Comparison of ENCODE assay signal across 14 mouse cellular contexts in genomic region chr8:8484546-8484945, GRCm38 (mm10).
DNase-seq lines count a peak whose midpoint lies in the region; ATAC-seq lines count a peak whose summit lies in the region.
"Had no signal": no experiment of that assay in that cellular context is flagged by ENCODE, and none has a peak within 500 bp of the region (broad histone marks: within the 10 kb centered on the region; RNA-seq: fewer than 3 reads in every experiment).

No protein-coding gene starts in this region.

- DNase-seq in midbrain, embryonic 11.5 days (ENCODE audit: low spot score, missing footprints) = peak; percentile 93
- DNase-seq in midbrain, embryonic 10.5 days (ENCODE audit: low spot score) = no peak
- DNase-seq in midbrain, embryonic 14.5 days = peak; percentile 78
- no peak for DNase-seq in layer of hippocampus, postnatal 10 days (ENCODE audit: low spot score in 2 of 2)
- no peak for DNase-seq in right cerebral cortex, postnatal 14 days
- DNase-seq in adrenal gland, adult (ENCODE audit: inconsistent age in 2 of 2, low spot score in 1 of 2) = no peak
- DNase-seq in ovary, postnatal 10 days (ENCODE audit: low spot score) = no peak
- DNase-seq: adrenal gland, adult 2 months; heart, adult 18-20 months; kidney, postnatal 10 days; layer of hippocampus, postnatal 36 days; lung, embryonic 14.5 days; right cerebral cortex, adult 18-20 months had no signal

- H3K4me1 ChIP-seq in midbrain, embryonic 11.5 days (ENCODE audit: control insufficient read depth, insufficient read depth, low read length) = peaks cover 31% of the 10 kb centered on the region
- H3K4me1 ChIP-seq in midbrain, embryonic 10.5 days = peaks cover 77% of the 10 kb centered on the region
- peaks cover 31% of the 10 kb centered on the region for H3K4me1 ChIP-seq in forebrain, embryonic 16.5 days (replicated peaks; ENCODE audit: control insufficient read depth, insufficient read depth, low read length)
- peaks cover 22% of the 10 kb centered on the region for H3K4me1 ChIP-seq in midbrain, embryonic 14.5 days (ENCODE audit: control insufficient read depth, insufficient read depth, low read length)

- no peak overlapping the region for H3K4me2 ChIP-seq in midbrain, embryonic 11.5 days
- no peak overlapping the region for H3K4me2 ChIP-seq in forebrain, embryonic 16.5 days (ENCODE audit: low read length)
- H3K4me2 ChIP-seq in midbrain, embryonic 14.5 days (ENCODE audit: low read length) = no peak overlapping the region
- H3K4me2 ChIP-seq: lung, embryonic 14.5 days had no signal

- no peak overlapping the region for H3K9ac ChIP-seq in midbrain, embryonic 11.5 days (ENCODE audit: low read length)
- H3K9ac ChIP-seq in forebrain, embryonic 16.5 days (replicated peaks; ENCODE audit: low read depth, low read length) = no peak overlapping the region
- H3K9ac ChIP-seq in midbrain, embryonic 14.5 days (replicated peaks; ENCODE audit: low read length) = no peak overlapping the region
- H3K9ac ChIP-seq: lung, embryonic 14.5 days had no signal

- H3K9me3 ChIP-seq in midbrain, embryonic 11.5 days (ENCODE audit: control insufficient read depth, low read length) = no peaks in the 10 kb centered on the region
- no peaks in the 10 kb centered on the region for H3K9me3 ChIP-seq in midbrain, embryonic 10.5 days (replicated peaks)
- no peaks in the 10 kb centered on the region for H3K9me3 ChIP-seq in forebrain, embryonic 16.5 days (ENCODE audit: control insufficient read depth, low read length)
- no peaks in the 10 kb centered on the region for H3K9me3 ChIP-seq in midbrain, embryonic 14.5 days (ENCODE audit: control insufficient read depth, low read length)

- H3K27me3 ChIP-seq in midbrain, embryonic 11.5 days (ENCODE audit: control insufficient read depth, insufficient read depth, low read length) = peaks cover 25% of the 10 kb centered on the region
- H3K27me3 ChIP-seq in midbrain, embryonic 10.5 days (ENCODE audit: low read depth, poor library complexity, severe bottlenecking) = peaks cover 73% of the 10 kb centered on the region
- H3K27me3 ChIP-seq in forebrain, embryonic 16.5 days (replicated peaks; ENCODE audit: control insufficient read depth, insufficient read depth, low read length) = no peaks in the 10 kb centered on the region
- H3K27me3 ChIP-seq in midbrain, embryonic 14.5 days (ENCODE audit: control insufficient read depth, insufficient read depth, low read length) = peaks cover 14% of the 10 kb centered on the region

- no peak overlapping the region for H3K4me3 ChIP-seq in midbrain, embryonic 11.5 days (ENCODE audit: low read depth, low read length)
- H3K4me3 ChIP-seq in midbrain, embryonic 10.5 days = no peak overlapping the region
- H3K4me3 ChIP-seq in forebrain, embryonic 16.5 days (replicated peaks; ENCODE audit: low read length) = no peak overlapping the region
- no peak overlapping the region for H3K4me3 ChIP-seq in midbrain, embryonic 14.5 days (replicated peaks; ENCODE audit: low read depth, low read length)

- ATAC-seq in midbrain, embryonic 11.5 days (ENCODE audit: low FRiP score) = peak; percentile 61
- ATAC-seq in forebrain, embryonic 16.5 days = peak; percentile 39; the same call in 1 of the 2 replicates
- ATAC-seq in midbrain, embryonic 14.5 days (ENCODE audit: low FRiP score, low TSS enrichment) = 0 out of 2 replicates have a peak, but pooled peaks have one; percentile 27

- no peak overlapping the region for H3K27ac ChIP-seq in midbrain, embryonic 11.5 days (ENCODE audit: low read depth, low read length)
- no peak overlapping the region; the same call in 1 of the 2 replicates for H3K27ac ChIP-seq in midbrain, embryonic 10.5 days (replicated peaks)
- H3K27ac ChIP-seq in forebrain, embryonic 16.5 days (ENCODE audit: low read length) = no peak overlapping the region
- no peak overlapping the region for H3K27ac ChIP-seq in midbrain, embryonic 14.5 days (replicated peaks; ENCODE audit: low read depth, low read length)

- WGBS in midbrain, embryonic 11.5 days = 3% methylated on average over 8 of the region's 8 CpGs
- WGBS in midbrain, embryonic 10.5 days = 8% methylated on average over 8 of the region's 8 CpGs
- WGBS in forebrain, embryonic 16.5 days = 3% methylated on average over 8 of the region's 8 CpGs
- 3% methylated on average over 8 of the region's 8 CpGs for WGBS in midbrain, embryonic 14.5 days

- no peaks in the 10 kb centered on the region for H3K36me3 ChIP-seq in midbrain, embryonic 11.5 days (ENCODE audit: control insufficient read depth, insufficient read depth, low read length)
- H3K36me3 ChIP-seq in midbrain, embryonic 10.5 days = no peaks in the 10 kb centered on the region
- H3K36me3 ChIP-seq in forebrain, embryonic 16.5 days (ENCODE audit: control insufficient read depth, insufficient read depth) = no peaks in the 10 kb centered on the region
- H3K36me3 ChIP-seq in midbrain, embryonic 14.5 days (ENCODE audit: control insufficient read depth, insufficient read depth, low read length) = no peaks in the 10 kb centered on the region

Comparison
In these comparisons a context has a peak if more than half of its experiments do, and no peak if none do; other contexts are left out.
1. DNase-seq: peak in midbrain, embryonic 11.5 days (single experiment) and midbrain, embryonic 14.5 days (single experiment); none in midbrain, embryonic 10.5 days (single experiment), layer of hippocampus, postnatal 10 days (0 of 2), right cerebral cortex, postnatal 14 days (single experiment), adrenal gland, adult (0 of 2) and ovary, postnatal 10 days (single experiment).
2. Peak in every context shown above with its lines, with median percentiles within 50 percentile points of each other: ATAC-seq.